Mouse (Mus musculus): ENCODE measurements around the gene Zfp961.

DNA sequence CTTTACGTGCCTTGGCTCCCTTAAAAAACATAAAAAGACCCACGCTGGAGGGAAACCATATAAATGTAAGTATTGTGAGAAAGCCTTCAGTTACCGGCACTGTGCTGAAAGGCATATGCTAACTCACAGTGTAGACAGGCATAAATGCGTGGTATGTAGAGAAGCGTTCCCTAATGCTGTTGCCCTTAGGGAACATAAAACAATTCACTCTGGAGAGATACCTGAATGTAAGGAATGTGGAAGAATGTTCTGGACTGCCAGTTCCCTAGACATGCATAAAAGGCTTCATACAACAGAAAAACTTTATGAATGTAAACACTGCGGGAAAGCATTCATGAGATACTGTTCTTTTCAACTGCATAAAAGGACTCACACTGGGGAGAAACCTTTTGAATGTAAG, 17.3 kb downstream of the Zfp961 start:
- TF ChIP-seq CTCF (conservative IDR thresholded peaks at IDR 0.05; ENCODE audit: low read length) (no peak), POU5F1 (IDR thresholded peaks at IDR 0.05; ENCODE audit: borderline replicate concordance, low read length) (no peak), NANOG (IDR thresholded peaks at IDR 0.05; ENCODE audit: borderline replicate concordance, low read length) (no peak)

All from E14TG2a.4 (cell line).